Mouse (Mus musculus) ES-Bruce4 (cell line): Measurements from ENCODE around the gene Rph3al.

Experiments
- CTCF ChIP-seq: IDR thresholded peaks from one replicate; pipeline ENCODE4 v1.8.1; 2011; ENCODE audit warnings: low read depth, low read length
- POLR2A ChIP-seq: IDR thresholded peaks from one replicate; pipeline ENCODE4 v1.8.1; 2011; ENCODE audit warnings: low read length; ENCODE audit not compliant: insufficient read depth

DNA sequence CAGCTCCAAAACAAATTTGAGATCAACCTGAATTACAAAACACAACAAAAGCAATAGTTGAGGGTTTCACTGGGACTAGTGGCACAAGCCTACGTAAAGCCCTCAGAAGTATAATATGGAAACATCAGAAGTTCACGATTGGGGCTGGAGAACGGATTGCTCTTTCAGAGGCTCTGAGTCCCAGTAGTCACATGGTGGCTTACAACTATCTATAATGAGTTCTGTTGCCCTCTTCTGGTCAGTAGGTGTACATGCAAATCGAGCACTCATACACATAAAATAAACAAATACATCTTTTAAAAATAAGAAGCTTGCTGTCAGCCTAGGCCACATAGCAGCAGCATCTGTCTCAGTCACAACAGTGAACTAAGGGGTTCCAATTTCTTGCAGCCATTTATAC, 45.0 kb upstream of the Rph3al start:
- TF ChIP-seq CTCF (no peak), POLR2A (no peak)
